Mouse (Mus musculus) monocyte, adult 59 days (primary cell): ENCODE measurements around the gene Muc5b. TPM values are rescaled to one million over a fixed set of nuclear protein-coding genes. Genes with fewer than 3 reads are reported as not detected.

ENCODE experiments used
- total RNA-seq, 2 experiments: library from RNA; stranded (reverse); gene quantifications; one replicate each; pipeline ENCODE4 v1.2.4; 2023

Gene Muc5b
- total RNA-seq, result not detected

DNA sequence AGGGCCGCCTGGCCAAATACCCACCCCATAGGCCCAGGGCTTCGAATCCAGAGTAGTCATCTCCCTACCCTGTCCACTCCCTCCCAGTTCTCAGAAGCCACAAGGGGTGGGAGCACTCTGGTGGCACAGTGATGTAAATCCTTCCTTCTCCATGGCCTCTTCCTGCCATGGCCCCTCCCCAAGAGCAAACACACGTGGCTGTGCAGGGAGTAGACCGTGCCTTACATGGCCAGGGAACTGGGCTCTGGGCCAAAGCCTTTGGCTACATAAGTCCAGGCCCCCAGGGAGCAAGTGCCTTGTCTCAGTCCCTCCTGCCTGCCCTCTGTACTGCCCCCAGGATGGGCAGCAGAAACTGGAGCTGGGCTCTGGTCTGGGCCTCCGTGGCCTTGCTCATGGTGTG, at the start of gene Muc5b:
TSS of gene Muc5b (plus strand) at position 292 of the 400 bp plus-strand sequence.

DNA sequence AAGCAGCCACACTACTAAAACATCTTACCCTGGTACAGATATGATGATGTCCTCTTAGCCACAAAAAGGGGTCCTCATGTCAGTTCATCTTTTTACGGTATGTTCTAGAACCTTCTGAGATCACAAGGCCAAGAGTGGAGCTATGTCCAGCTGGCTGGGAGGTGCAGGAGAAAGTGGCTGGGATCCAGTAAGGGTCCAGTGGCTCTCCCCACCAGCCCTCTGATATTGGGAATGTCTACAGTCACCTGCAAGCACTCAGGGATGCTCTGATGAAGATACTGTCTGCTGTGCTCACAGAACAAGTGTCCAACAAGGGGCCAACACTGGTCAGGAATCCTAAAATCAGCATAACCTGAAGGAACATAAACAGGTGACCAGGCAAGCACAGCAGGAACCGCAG, 79.5 kb downstream of the Muc5b start, which contains the start of gene Tollip:
TSS of gene Tollip (minus strand) at position 101 of the 400 bp plus-strand sequence.

Other genes starting within 250 kb of the Muc5b start
- gene Muc6, start 183.8 kb upstream of the Muc5b start, total RNA-seq, result not detected
- under 1 TPM; 0.63 to 0.70 TPM for gene Muc2, start 148.7 kb upstream of the Muc5b start, total RNA-seq
- gene Muc5ac, start 50.1 kb upstream of the Muc5b start, total RNA-seq, result not detected
- 10 to 100 TPM; 56.4 to 60.9 TPM for gene Tollip, start 79.4 kb downstream of the Muc5b start, total RNA-seq
- not detected for gene Brsk2, start 110.7 kb downstream of the Muc5b start, total RNA-seq
- gene Mob2, start 222.0 kb downstream of the Muc5b start, total RNA-seq, result 10 to 100 TPM; 33.7 to 38.0 TPM